Mouse (Mus musculus) embryonic facial prominence, embryonic 13.5 days (tissue): ENCODE measurements around the gene Rho. TPM values are rescaled to one million over a fixed set of nuclear protein-coding genes. Genes with fewer than 3 reads are reported as not detected.

ENCODE experiments used
- ATAC-seq: fragments of 200-750 bp; cut with Nextera tagmentation; 2 replicates; pipeline ENCODE4 v1.8.0; 2017; ENCODE audit warnings: low read depth; ENCODE audit not compliant: insufficient number of reproducible peaks, insufficient read depth, low FRiP score, low TSS enrichment
- H3K27ac ChIP-seq: fragments of 300-500 bp; sonication (generic); 2 replicates; pipeline ENCODE4 v1.5.1; 2015; ENCODE audit warnings: moderate library complexity, mild to moderate bottlenecking, inconsistent platforms
- H3K27me3 ChIP-seq: fragments of 300-500 bp; sonication (generic); 2 replicates; pipeline ENCODE4 v1.6.1; 2015; ENCODE audit warnings: mild to moderate bottlenecking, inconsistent platforms
- H3K36me3 ChIP-seq: fragments of 300-500 bp; sonication (generic); 2 replicates; pipeline ENCODE4 v1.6.1; 2015; ENCODE audit warnings: mild to moderate bottlenecking, inconsistent platforms
- H3K4me1 ChIP-seq: fragments of 300-500 bp; sonication (generic); 2 replicates; pipeline ENCODE4 v1.6.1; 2015; ENCODE audit warnings: inconsistent platforms
- H3K4me2 ChIP-seq: fragments of 300-500 bp; sonication (generic); 2 replicates; pipeline ENCODE4 v1.6.1; 2015; ENCODE audit warnings: moderate library complexity, mild to moderate bottlenecking, inconsistent platforms
- H3K4me3 ChIP-seq: fragments of 300-500 bp; sonication (generic); 2 replicates; pipeline ENCODE4 v1.5.1; 2015; ENCODE audit warnings: mild to moderate bottlenecking, inconsistent platforms
- H3K9ac ChIP-seq: fragments of 300-500 bp; sonication (generic); 2 replicates; pipeline ENCODE4 v1.6.1; 2015; ENCODE audit warnings: mild to moderate bottlenecking, inconsistent platforms
- H3K9me3 ChIP-seq: fragments of 300-500 bp; sonication (generic); 2 replicates; pipeline ENCODE4 v1.6.1; 2016; ENCODE audit warnings: inconsistent platforms
- WGBS: fragments of 180-500 bp; shearing (Covaris S2); methylation state at CpG from one replicate; pipeline ENCODE4 v1.1.7; 2015; ENCODE audit warnings: mixed read lengths; 5-methylcytosine and 5-hydroxymethylcytosine counted together
- polyA plus RNA-seq: library from polyadenylated mRNA; unstranded; fragments of >200 nt; fragmentation: Nextera tagmentation; extraction: Ambion mirVana; gene quantifications from 2 replicates; pipeline ENCODE4 v1.2.1, GENCODE M21; 2015

Gene Rho
- polyA plus RNA-seq, 1 experiment from 2014 or later: 0.14 TPM

DNA sequence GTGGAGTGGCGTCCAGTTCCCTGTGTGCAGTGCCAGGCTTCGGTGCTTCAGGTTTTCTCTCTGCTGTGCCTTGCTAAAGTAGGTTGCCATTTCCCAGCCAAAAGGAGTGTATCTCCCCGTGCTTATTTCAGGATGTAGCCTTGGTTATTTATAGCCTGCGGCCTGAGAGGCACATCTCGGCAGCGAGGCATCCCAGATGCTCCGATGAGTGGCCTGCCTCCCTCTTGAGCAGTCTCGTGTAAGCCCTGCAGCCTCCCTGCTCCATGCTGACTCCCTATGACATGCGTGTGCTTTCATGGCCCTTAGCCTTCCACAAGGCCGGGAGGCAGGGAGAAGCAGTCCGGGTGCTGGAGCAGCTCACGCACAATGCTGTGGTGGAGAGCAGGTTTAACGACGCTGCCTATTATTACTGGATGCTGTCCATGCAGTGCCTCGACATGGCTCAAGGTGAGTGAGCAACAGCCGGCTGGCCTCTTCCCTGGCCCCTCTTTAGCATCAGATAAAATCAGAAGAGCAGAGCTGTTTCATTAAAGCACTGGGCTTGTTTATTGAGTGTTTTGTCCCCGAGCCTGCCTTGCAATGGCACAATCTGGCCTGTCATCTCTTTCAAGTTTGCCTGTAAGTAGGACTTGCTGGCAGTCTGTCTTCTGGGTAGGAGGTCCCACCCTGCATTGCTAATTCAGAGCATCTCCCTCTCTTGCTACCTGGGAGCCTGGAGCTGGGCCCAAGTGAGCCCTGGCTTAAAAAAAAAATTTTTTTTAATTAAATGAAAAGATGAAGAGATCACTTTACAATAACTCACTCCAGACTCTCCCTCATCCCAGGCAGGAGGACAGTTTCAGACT lies 15.7 kb upstream of the Rho start:
- Histone ChIP-seq H3K36me3 (peaks cover 25% of the 10 kb centered on the region), H3K9me3 (no peaks in the 10 kb centered on the region), H3K4me2 (no peak overlapping the region), H3K4me1 (0 out of 2 replicates have a peak, but pooled peaks cover 13% of the 10 kb centered on the region), H3K9ac (0 out of 2 replicates have a peak overlapping the region, but pooled peaks have one; percentile 40), H3K27me3 (no peaks in the 10 kb centered on the region), H3K27ac (peak overlapping the region; percentile 12; the same call in 1 of the 2 replicates), H3K4me3 (no peak overlapping the region)
- ATAC-seq: no peak
- 71% methylated on average over 17 of the region's 17 CpGs for WGBS

DNA sequence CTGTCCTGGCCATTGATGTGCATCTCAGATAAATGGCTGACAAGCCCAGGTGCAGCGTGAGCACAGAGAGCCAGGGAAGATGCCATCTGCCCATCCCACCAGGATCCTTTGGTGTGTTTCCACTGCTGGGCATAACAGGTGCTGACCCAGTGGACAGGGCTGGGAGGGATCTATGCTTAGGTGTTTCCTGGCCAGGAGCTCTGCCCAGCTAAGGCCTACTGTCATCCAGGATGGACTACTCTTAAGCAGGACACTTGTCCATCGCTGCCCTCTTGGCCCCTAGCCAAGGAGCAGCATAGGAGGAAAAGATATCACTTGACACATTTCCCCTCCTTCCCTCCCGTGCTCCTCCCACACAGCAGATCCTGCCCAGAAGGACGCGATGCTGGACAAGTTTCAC lies 14.9 kb upstream of the Rho start:
- Histone ChIP-seq H3K27me3 (no peaks in the 10 kb centered on the region), H3K4me2 (no peak overlapping the region), H3K9ac (0 out of 2 replicates have a peak overlapping the region, but pooled peaks have one; percentile 16), H3K9me3 (no peaks in the 10 kb centered on the region), H3K4me1 (0 out of 2 replicates have a peak, but pooled peaks cover 13% of the 10 kb centered on the region), H3K27ac (no peak overlapping the region), H3K36me3 (peaks cover 25% of the 10 kb centered on the region), H3K4me3 (no peak overlapping the region)
- no peak for ATAC-seq
- WGBS: 83% methylated on average over 5 of the region's 5 CpGs

DNA sequence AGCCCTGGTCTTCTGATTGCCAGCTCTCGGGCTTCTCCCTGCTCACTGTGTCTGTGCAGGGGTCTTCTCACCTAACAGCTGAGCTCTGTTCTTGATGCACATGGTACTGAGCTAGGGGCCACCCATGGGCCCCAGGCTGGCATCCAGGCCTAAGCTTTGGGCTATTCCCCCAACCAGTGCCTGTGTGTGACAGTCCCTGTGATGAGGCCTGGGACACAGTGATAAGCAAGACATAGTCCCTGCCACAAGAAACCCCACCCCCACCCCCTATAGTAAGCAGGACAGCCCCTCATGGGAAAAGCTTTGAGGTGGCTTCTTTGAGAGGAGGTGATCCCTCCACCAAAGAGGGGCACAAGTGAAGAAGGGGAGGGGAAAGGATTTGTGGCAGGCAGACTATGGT lies 12.9 kb upstream of the Rho start:
- H3K36me3 ChIP-seq: peaks cover 20% of the 10 kb centered on the region

DNA sequence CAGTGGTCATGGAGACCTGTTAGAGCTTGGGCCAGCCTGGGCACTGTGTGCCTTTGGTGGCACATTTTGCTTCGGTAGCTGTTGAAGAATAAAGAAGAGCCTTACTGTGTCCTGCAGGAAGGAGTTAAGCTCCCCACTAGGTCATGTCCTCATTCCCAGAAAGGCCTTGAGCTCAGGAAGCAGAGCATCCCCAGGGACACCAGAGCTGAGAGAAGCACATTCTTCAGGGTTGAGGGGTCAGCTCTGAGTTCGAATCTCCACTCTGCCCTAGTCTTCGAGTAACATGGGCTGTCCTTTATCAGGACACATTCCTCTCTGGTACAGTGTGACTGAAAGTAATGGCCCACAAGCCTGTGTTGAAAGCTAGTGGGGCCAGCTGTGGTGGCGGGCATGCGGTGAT lies 11.7 kb upstream of the Rho start:
- Histone ChIP-seq H3K36me3 (peaks cover 8% of the 10 kb centered on the region), H3K9me3 (no peaks in the 10 kb centered on the region), H3K4me3 (no peak overlapping the region), H3K27me3 (no peaks in the 10 kb centered on the region), H3K9ac (no peak overlapping the region), H3K4me1 (peaks cover 17% of the 10 kb centered on the region), H3K4me2 (no peak overlapping the region), H3K27ac (no peak overlapping the region)
- ATAC-seq: no peak
- 88% methylated on average over 5 of the region's 5 CpGs for WGBS

More for the DNA sequence above, 12.9 kb upstream of the Rho start:
- H3K27ac ChIP-seq: no peak overlapping the region
- no peak overlapping the region for H3K4me3 ChIP-seq
- H3K27me3 ChIP-seq: no peaks in the 10 kb centered on the region
- no peaks in the 10 kb centered on the region for H3K9me3 ChIP-seq
- no peak for ATAC-seq
- H3K4me1 ChIP-seq: 0 out of 2 replicates have a peak, but pooled peaks cover 13% of the 10 kb centered on the region
- 90% methylated on average over 1 of the region's 1 CpGs for WGBS
- H3K9ac ChIP-seq: no peak overlapping the region
- H3K4me2 ChIP-seq: no peak overlapping the region

DNA sequence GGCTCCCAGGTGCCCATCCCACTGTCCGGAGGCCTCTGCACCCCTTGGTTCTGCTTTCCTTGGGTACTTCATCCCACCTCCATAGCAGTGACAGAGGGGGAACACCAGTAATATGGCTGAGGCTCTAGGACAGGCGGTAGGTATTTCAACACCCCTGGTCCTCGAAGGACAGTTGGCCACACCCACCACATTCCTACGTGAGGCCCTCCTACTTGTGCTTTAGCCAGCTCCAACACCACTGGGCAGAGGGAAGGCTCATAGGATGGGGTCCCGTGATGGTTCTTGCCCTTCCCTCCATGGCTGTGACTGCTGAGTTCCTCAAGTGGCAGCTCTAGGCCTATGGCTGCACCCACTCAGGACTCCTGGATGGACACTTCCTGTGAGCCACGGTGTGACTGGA lies 6.7 kb upstream of the Rho start:
- H3K9ac ChIP-seq: no peak overlapping the region
- no peaks in the 10 kb centered on the region for H3K27me3 ChIP-seq
- peaks cover 4% of the 10 kb centered on the region; the same call in 1 of the 2 replicates for H3K36me3 ChIP-seq
- 44% methylated on average over 6 of the region's 6 CpGs for WGBS
- no peak overlapping the region for H3K27ac ChIP-seq
- H3K4me2 ChIP-seq: no peak overlapping the region
- H3K4me1 ChIP-seq: peaks cover 38% of the 10 kb centered on the region
- no peak for ATAC-seq
- H3K4me3 ChIP-seq: no peak overlapping the region
- H3K9me3 ChIP-seq: no peaks in the 10 kb centered on the region

DNA sequence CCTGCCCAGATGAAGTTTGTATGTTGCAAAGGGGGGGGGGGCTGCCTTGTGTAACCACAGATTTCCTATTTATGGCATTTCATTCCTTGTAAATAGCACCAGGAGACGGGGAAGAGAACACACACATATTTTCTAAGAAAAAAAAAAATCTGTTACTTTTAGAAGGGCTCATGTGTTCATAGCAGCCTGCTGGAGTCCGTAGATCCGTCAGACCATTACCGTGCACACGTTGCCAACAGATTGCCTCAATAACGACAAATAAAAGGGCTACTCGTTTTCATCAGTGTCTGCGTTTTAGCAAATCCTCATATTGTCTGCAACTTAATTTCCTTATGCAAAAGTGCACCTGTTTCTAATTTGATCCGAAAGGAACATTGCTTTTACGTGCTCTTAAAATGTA lies 5.1 kb upstream of the Rho start:
- ATAC-seq: no peak
- WGBS: 33% methylated on average over 10 of the region's 10 CpGs
- Histone ChIP-seq H3K4me1 (peaks cover 38% of the 10 kb centered on the region), H3K4me2 (peak overlapping the region; percentile 32), H3K9ac (0 out of 2 replicates have a peak overlapping the region, but pooled peaks have one; percentile 51), H3K27ac (peak overlapping the region; percentile 75; the same call in 1 of the 2 replicates), H3K36me3 (no peaks in the 10 kb centered on the region), H3K4me3 (no peak overlapping the region), H3K9me3 (no peaks in the 10 kb centered on the region), H3K27me3 (no peaks in the 10 kb centered on the region)

DNA sequence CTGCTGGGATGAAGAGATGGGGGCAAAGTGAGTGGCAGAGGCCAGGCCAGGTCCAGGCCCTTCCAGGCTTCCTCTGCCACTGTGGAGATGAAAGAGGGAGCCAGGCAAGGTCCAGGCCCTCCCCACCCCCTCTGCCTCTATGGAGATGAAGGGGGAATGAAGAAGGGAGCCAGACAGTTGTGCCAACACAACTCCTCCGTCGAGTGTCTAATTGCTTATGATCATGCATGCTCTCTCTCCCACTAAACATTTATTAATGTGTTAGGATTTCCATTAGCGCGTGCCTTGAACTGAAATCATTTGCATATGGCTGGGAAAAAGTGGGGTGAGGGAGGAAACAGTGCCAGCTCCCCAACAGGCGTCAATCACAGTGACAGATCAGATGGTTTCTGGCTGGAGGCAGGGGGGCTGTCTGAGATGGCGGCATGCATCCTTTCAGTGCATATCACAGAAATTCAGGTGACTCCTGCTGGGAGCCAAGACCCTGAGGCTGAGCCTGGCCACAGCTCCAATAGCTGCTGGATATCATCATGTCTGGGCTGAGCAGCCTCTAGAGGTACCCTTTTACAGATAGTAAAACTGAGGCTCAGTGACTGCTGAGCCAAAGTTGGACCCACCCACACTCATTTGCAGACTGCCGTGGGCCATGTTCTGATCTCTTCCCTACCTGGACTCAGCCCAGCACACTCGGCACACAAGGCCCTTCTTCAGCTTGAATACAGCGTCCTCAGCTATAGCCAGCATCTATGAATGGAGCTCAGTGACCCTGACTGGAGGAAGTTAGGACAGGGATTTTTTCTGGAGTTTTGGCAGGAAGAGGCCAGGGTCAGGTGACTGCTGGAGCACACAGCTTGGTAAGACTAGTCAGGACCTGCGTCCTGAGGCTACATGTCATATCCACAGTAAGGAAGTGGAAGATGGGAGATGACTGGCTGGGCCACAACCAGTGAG lies 4.0 kb upstream of the Rho start:
- no peak overlapping the region for H3K4me2 ChIP-seq
- H3K36me3 ChIP-seq: no peaks in the 10 kb centered on the region
- 75% methylated on average over 10 of the region's 10 CpGs for WGBS
- no peak for ATAC-seq
- no peaks in the 10 kb centered on the region for H3K27me3 ChIP-seq
- no peaks in the 10 kb centered on the region for H3K9me3 ChIP-seq
- no peak overlapping the region for H3K4me3 ChIP-seq
- H3K4me1 ChIP-seq: peaks cover 38% of the 10 kb centered on the region
- H3K9ac ChIP-seq: no peak overlapping the region
- 0 out of 2 replicates have a peak overlapping the region, but pooled peaks have one; percentile 22 for H3K27ac ChIP-seq

DNA sequence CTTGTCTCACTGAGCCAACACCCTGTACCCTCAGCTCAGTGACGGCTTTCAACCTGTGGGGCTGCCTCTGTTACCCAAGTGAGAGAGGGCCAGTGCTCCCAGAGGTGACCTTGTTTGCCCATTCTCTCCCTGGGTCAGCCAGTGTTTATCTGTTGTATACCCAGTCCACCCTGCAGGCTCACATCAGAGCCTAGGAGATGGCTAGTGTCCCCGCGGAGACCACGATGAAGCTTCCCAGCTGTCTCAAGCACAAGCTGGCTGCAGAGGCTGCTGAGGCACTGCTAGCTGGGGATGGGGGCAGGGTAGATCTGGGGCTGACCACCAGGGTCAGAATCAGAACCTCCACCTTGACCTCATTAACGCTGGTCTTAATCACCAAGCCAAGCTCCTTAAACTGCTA lies 1.5 kb upstream of the Rho start:
- Histone ChIP-seq H3K9me3 (no peaks in the 10 kb centered on the region), H3K4me2 (no peak overlapping the region), H3K36me3 (no peaks in the 10 kb centered on the region), H3K27me3 (no peaks in the 10 kb centered on the region), H3K27ac (no peak overlapping the region), H3K9ac (no peak overlapping the region), H3K4me1 (peaks cover 33% of the 10 kb centered on the region), H3K4me3 (no peak overlapping the region)
- no peak for ATAC-seq
- 63% methylated on average over 5 of the region's 5 CpGs for WGBS

DNA sequence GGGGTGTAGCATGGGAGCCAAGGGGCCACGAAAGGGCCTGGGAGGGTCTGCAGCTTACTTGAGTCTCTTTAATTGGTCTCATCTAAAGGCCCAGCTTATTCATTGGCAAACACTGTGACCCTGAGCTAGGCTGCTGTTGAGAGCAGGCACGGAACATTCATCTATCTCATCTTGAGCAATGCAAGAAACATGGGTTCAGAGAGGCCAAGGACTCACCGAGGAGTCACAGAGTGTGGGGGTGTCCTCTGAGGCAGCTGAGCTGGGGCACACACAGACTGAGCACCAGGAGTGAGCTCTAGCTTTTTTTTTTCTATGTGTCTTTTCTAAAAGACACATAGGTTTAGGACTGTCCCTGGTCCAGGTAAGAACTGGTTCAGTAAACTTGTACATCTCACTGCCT lies 843 bp downstream of the Rho start:
- no peak overlapping the region for H3K4me2 ChIP-seq
- H3K9me3 ChIP-seq: no peaks in the 10 kb centered on the region
- H3K9ac ChIP-seq: no peak overlapping the region
- no peak overlapping the region for H3K27ac ChIP-seq
- H3K36me3 ChIP-seq: no peaks in the 10 kb centered on the region
- 88% methylated on average over 3 of the region's 3 CpGs for WGBS
- H3K27me3 ChIP-seq: no peaks in the 10 kb centered on the region
- no peak overlapping the region for H3K4me3 ChIP-seq
- peaks cover 9% of the 10 kb centered on the region for H3K4me1 ChIP-seq
- no peak for ATAC-seq

DNA sequence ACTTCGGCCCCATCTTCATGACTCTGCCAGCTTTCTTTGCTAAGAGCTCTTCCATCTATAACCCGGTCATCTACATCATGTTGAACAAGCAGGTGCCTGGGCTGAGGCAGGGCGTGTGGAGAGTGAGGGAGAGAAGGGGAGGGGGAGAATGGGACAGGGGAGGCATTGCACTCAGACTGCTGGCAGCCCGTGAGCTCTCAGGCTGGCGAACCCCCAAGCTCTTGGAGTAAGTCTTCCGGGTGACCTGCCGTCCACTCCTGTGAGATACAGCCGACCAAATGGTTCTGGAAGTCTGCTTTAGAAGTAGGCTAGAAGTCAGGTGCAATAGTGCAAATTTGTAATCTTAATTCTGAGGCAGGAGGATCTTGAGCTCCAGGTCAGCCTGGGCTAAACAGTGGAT lies 4.0 kb downstream of the Rho start:
- Histone ChIP-seq H3K4me2 (no peak overlapping the region), H3K4me1 (no peaks in the 10 kb centered on the region), H3K36me3 (no peaks in the 10 kb centered on the region), H3K9ac (no peak overlapping the region), H3K27ac (no peak overlapping the region), H3K27me3 (no peaks in the 10 kb centered on the region), H3K4me3 (no peak overlapping the region), H3K9me3 (no peaks in the 10 kb centered on the region)
- no peak for ATAC-seq
- whole genome bisulfite sequencing: 88% methylated on average over 8 of the region's 8 CpGs

- H3K9me3 ChIP-seq: no peaks in the 10 kb centered on the region
- no peak overlapping the region for H3K4me3 ChIP-seq
- H3K4me1 ChIP-seq: peaks cover 8% of the 10 kb centered on the region
- H3K9ac ChIP-seq: no peak overlapping the region
- no peaks in the 10 kb centered on the region for H3K27me3 ChIP-seq
- H3K36me3 ChIP-seq: no peaks in the 10 kb centered on the region
- no peak overlapping the region for H3K4me2 ChIP-seq
- no peak for ATAC-seq
- no peak overlapping the region for H3K27ac ChIP-seq
- WGBS: 92% methylated on average over 2 of the region's 2 CpGs
These were observed 6.5 kb downstream of the Rho start for GRCm38 (mm10) chr6:115938011-115938410.
